Mouse (Mus musculus) neural tube, embryonic 14.5 days (tissue): ENCODE data around the gene Hic1. TPM values are rescaled to one million over a fixed set of nuclear protein-coding genes. Genes with fewer than 3 reads are reported as not detected.
A peak's percentile ranks its signal among the peaks of the same experiment; 100 is the strongest.

Experiments
- ATAC-seq: fragments of 200-750 bp; cut with Nextera tagmentation; 2 replicates; pipeline ENCODE4 v1.8.0; 2017; ENCODE audit warnings: low read depth, mild to moderate bottlenecking, moderate TSS enrichment, moderate library complexity
- H3K27ac ChIP-seq: fragments of 300-500 bp; sonication (generic); 2 replicates; pipeline ENCODE4 v1.5.1; 2014; ENCODE audit warnings: low read depth, mild to moderate bottlenecking, control low read depth, low read length, moderate library complexity, mixed read lengths
- H3K27me3 ChIP-seq: fragments of 300-500 bp; sonication (generic); 2 replicates; pipeline ENCODE4 v1.6.1; 2014; ENCODE audit warnings: low read length; ENCODE audit not compliant: control insufficient read depth, insufficient read depth
- H3K36me3 ChIP-seq: fragments of 300-500 bp; sonication (generic); 2 replicates; pipeline ENCODE4 v1.6.1; 2014; ENCODE audit warnings: low read length, mixed read lengths; ENCODE audit not compliant: control insufficient read depth, insufficient read depth
- H3K4me1 ChIP-seq: fragments of 300-500 bp; sonication (generic); 2 replicates; pipeline ENCODE4 v1.6.1; 2014; ENCODE audit warnings: low read length; ENCODE audit not compliant: control insufficient read depth, insufficient read depth
- H3K4me2 ChIP-seq: fragments of 300-500 bp; sonication (generic); 2 replicates; pipeline ENCODE4 v1.6.1; 2014; ENCODE audit warnings: mild to moderate bottlenecking, low read depth, low read length, control low read depth
- H3K4me3 ChIP-seq: fragments of 300-500 bp; sonication (generic); 2 replicates; pipeline ENCODE4 v1.5.1; 2014; ENCODE audit warnings: low read depth, low read length, control low read depth, mixed read lengths
- H3K9ac ChIP-seq: fragments of 300-500 bp; sonication (generic); replicated peaks from 2 replicates; pipeline ENCODE4 v1.6.1; 2014; ENCODE audit warnings: low read depth, mild to moderate bottlenecking, control low read depth, low read length, mixed read lengths
- H3K9me3 ChIP-seq: fragments of 300-500 bp; sonication (generic); 2 replicates; pipeline ENCODE4 v1.6.1; 2016; ENCODE audit warnings: low read length; ENCODE audit not compliant: control insufficient read depth
- WGBS: fragments of 180-500 bp; shearing (Covaris S2); extraction: QIAGEN DNeasy Blood & Tissue Kit; methylation state at CpG from one replicate; pipeline ENCODE4 v1.1.7; 2014; 5-methylcytosine and 5-hydroxymethylcytosine counted together
- polyA plus RNA-seq: library from polyadenylated mRNA; unstranded; fragments of >200 nt; fragmentation: Nextera tagmentation; extraction: Ambion mirVana; gene quantifications from 2 replicates; pipeline ENCODE4 v1.2.1, GENCODE M21; 2014

Gene Hic1
- polyA plus RNA-seq = 0.33 and 2.6 TPM in 2 replicates

DNA sequence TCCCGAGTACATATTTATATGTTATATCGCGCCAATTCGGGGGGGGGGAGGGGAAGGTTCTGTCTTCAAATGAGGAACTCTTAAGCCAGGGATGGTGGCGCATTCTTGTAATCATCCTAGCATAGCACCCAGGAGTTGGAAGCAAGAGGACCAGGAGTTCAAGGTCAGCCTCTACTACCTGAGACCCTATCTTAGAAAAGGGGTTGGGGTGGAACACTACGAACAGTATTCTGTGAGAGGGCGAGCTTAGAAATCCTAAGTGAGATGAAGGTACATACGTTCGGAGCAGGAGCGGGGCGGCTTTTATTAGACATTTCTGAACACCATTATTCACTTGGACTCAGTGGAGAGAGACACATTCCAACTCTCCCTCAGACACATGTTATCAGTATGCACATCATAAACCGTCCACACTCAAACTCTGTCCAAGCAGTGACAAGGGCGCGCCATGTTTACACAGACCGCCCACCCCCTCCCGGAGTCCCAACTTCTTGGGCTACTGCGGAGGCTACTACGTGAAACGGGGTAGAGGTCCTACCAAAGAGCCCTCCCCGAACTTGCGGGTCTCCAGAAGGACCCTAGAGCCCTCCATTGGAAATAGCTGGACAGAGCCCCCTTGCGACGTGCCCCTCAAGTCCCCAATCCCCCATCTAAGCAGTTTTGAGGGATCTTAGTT is at the start of gene Hic1:
Gene Hic1 (minus strand): TSS at position 115 of the 676 bp plus-strand sequence.
- 7% methylated on average over 23 of the region's 23 CpGs for WGBS
- Histone ChIP-seq H3K27me3 (peaks cover 41% of the 10 kb centered on the region), H3K27ac (0 out of 2 replicates have a peak within 1 kb of the TSS, but pooled peaks have one; percentile 5), H3K36me3 (no peaks in the 10 kb centered on the region), H3K4me3 (peak within 1 kb of the TSS; percentile 45), H3K4me2 (peak within 1 kb of the TSS; percentile 87), H3K9ac (peak within 1 kb of the TSS; percentile 52), H3K9me3 (no peaks in the 10 kb centered on the region), H3K4me1 (peaks cover 41% of the 10 kb centered on the region)
- ATAC-seq = no peak

- 18% methylated on average over 13 of the region's 13 CpGs for WGBS
- H3K27ac ChIP-seq = peak overlapping the region; percentile 70; the same call in 1 of the 2 replicates
- H3K9me3 ChIP-seq = no peaks in the 10 kb centered on the region
- H3K27me3 ChIP-seq = no peaks in the 10 kb centered on the region
- H3K36me3 ChIP-seq = no peaks in the 10 kb centered on the region
- ATAC-seq = peak; percentile 36
- peak overlapping the region; percentile 47 for H3K4me2 ChIP-seq
- H3K9ac ChIP-seq = peak overlapping the region; percentile 39
- H3K4me1 ChIP-seq = peaks cover 19% of the 10 kb centered on the region
- peak overlapping the region; percentile 19; the same call in 1 of the 2 replicates for H3K4me3 ChIP-seq
Measured at GRCm38 (mm10) chr11:75214081-75214950, 45.0 kb upstream of the Hic1 start.

DNA sequence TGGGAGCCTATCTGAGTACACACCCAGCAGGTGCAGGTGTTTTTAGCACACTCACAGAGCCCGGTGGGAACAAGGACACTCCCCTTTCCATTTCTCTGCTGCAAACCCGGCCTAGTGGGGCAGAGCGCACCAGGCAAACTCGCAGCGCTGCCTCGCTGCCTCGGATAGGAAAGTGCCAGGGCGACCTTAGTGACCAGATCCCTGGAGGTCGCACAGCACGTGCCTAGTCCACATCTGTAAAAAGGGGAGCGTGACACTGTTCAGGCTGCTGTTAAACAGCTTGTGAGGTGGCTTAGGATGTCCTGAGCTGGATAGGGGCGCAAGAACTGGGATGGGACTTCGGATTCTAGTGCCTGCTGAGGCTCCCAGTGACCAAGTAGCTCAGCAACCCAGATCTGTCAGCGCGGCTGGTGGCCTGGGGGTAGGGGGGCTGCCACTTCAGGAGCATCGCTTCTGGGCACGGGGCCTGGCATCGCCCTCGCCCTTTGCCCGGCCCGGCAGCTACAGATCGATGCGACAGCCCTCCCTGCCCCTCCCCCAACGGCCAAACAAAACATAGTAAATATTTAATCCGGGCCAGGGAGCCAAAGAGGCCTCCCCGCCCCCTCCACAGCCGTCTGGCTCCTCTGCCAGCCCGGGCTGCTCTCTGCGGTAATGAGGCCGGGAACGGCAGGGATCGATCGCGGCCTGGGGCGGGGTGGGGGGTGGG is 44.2 kb upstream of the Hic1 start:
- H3K27ac ChIP-seq = peak overlapping the region; percentile 70
- no peaks in the 10 kb centered on the region for H3K9me3 ChIP-seq
- peaks cover 19% of the 10 kb centered on the region for H3K4me1 ChIP-seq
- H3K4me2 ChIP-seq = peak overlapping the region; percentile 47
- H3K9ac ChIP-seq = peak overlapping the region; percentile 39
- 3% methylated on average over 34 of the region's 35 CpGs for WGBS
- no peaks in the 10 kb centered on the region for H3K27me3 ChIP-seq
- no peaks in the 10 kb centered on the region for H3K36me3 ChIP-seq
- H3K4me3 ChIP-seq = peak overlapping the region; percentile 19; the same call in 1 of the 2 replicates
- ATAC-seq = peak; percentile 70

GRCm38 (mm10) chr11:75212876-75213275 is 43.6 kb upstream of the Hic1 start:
- Histone ChIP-seq H3K27ac (no peak overlapping the region), H3K4me3 (no peak overlapping the region), H3K9ac (no peak overlapping the region), H3K27me3 (no peaks in the 10 kb centered on the region), H3K9me3 (no peaks in the 10 kb centered on the region), H3K4me1 (peaks cover 19% of the 10 kb centered on the region), H3K4me2 (no peak overlapping the region), H3K36me3 (no peaks in the 10 kb centered on the region)
- WGBS = 32% methylated on average over 3 of the region's 3 CpGs
- no peak for ATAC-seq

- H3K27me3 ChIP-seq = no peaks in the 10 kb centered on the region
- no peak overlapping the region for H3K27ac ChIP-seq
- 40% methylated on average over 8 of the region's 8 CpGs for WGBS
- H3K9me3 ChIP-seq = no peaks in the 10 kb centered on the region
- no peaks in the 10 kb centered on the region for H3K36me3 ChIP-seq
- no peak overlapping the region for H3K9ac ChIP-seq
- ATAC-seq = no peak
- H3K4me2 ChIP-seq = no peak overlapping the region
- no peak overlapping the region for H3K4me3 ChIP-seq
- H3K4me1 ChIP-seq = peaks cover 19% of the 10 kb centered on the region
Measured at GRCm38 (mm10) chr11:75212031-75212667, 42.8 kb upstream of the Hic1 start.

DNA sequence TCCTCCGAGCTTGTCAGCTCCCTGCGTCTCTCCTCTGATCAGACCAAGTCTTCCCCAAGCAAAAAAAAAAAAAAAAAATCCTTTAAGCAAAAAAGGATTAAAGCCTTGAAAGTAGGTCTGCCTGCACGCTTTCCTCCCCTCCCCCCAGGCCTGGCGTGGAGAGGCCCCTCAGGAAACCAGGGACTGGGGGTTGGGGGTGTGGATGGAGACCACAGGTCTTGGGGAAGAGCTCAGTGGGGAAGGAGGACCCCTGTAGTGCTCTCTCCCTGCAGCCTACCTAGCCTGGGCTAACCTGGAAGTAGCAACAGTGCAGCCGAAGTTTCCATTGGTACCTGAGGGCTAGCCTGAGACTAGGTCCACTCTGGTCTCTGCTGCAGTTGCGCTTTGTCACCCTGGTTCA is 41.4 kb upstream of the Hic1 start:
- Histone ChIP-seq H3K9me3 (no peaks in the 10 kb centered on the region), H3K27me3 (no peaks in the 10 kb centered on the region), H3K9ac (no peak overlapping the region), H3K4me1 (peaks cover 17% of the 10 kb centered on the region), H3K4me3 (no peak overlapping the region), H3K36me3 (no peaks in the 10 kb centered on the region), H3K27ac (no peak overlapping the region), H3K4me2 (no peak overlapping the region)
- no peak for ATAC-seq
- 63% methylated on average over 6 of the region's 6 CpGs for WGBS

GRCm38 (mm10) chr11:75210093-75210492 is 40.8 kb upstream of the Hic1 start:
- 61% methylated on average over 4 of the region's 4 CpGs for WGBS
- no peak for ATAC-seq
- Histone ChIP-seq H3K36me3 (no peaks in the 10 kb centered on the region), H3K4me1 (peaks cover 13% of the 10 kb centered on the region), H3K4me3 (no peak overlapping the region), H3K9me3 (no peaks in the 10 kb centered on the region), H3K27me3 (no peaks in the 10 kb centered on the region), H3K4me2 (no peak overlapping the region), H3K27ac (no peak overlapping the region), H3K9ac (no peak overlapping the region)

- Histone ChIP-seq H3K9me3 (no peaks in the 10 kb centered on the region), H3K36me3 (no peaks in the 10 kb centered on the region), H3K4me2 (no peak overlapping the region), H3K4me1 (peaks cover 13% of the 10 kb centered on the region), H3K27me3 (no peaks in the 10 kb centered on the region), H3K27ac (no peak overlapping the region), H3K9ac (no peak overlapping the region), H3K4me3 (no peak overlapping the region)
- ATAC-seq = no peak
- WGBS = 59% methylated on average over 4 of the region's 4 CpGs
Measured at GRCm38 (mm10) chr11:75209363-75209762, 40.0 kb upstream of the Hic1 start.
